Mouse (Mus musculus): Measurements from ENCODE around the gene Ganab.
"Not testable (repeated sequence)": the region's sequence is repeated elsewhere in the genome, so short reads cannot be mapped to it uniquely, and the experiment has no call there.

Gene Ganab

GRCm38 (mm10) chr19:8888511-8889385, 9.1 kb upstream of the Ganab start, which contains the start of the genes 1810009A15Rik and Gm49416:
Gene 1810009A15Rik (plus strand): TSS chr19:8888853.
Gene Gm49416 (plus strand): TSS chr19:8888926.
- peak; percentile 92 for ATAC-seq (ENCODE audit: low TSS enrichment)

DNA sequence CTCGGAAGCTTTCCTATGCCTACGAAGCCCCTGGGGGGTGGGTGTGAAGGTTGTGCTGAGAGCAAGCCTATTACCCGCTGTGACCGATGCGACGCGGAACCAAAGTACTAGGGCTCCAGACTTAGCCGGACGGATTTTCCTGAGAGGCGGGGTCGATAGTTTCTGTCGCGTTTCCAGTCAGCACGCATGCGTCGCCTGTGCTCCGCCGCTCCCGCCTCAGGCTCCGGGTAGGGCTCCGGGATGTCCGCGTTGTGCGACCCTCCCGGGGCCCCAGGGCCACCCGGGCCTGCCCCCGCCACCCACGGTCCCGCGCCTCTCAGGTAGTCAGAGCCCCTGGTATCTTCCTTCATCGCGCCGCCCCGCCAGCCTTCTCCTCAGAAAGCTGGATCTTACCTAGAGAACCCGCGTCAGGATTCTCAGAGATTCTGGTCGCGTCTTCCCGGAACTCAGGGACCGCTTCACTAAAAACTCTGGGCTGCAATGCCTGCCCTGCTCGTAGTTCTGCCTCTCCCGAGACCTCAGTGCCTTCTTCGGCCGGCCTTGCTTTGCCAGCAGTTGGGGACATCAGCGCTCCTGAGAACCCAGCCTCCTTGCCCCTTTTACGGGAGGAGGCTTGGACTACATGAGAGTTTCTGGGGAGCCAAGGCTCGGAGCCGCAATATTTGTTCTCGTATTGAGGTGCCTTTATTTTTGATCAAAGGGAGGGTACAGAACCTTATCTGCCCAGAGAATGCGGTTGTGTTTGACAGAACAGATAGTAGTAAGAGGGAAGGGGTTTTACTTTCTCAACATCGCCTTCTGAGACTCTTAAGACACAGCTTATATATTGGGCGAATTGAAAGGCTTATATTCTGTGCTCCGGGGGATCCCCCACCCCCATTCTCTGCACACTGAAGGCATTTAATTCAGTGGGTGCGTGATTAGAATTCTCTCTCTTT, 4.8 kb upstream of the Ganab start, which contains the start of gene Ints5:
Gene Ints5 (plus strand): TSS at position 177 of the 938 bp plus-strand sequence.
- peak; percentile 58 for ATAC-seq (ENCODE audit: low TSS enrichment)

- no peak for ATAC-seq (ENCODE audit: low TSS enrichment)
These were observed 2.4 kb upstream of the Ganab start for GRCm38 (mm10) chr19:8895397-8895960.

GRCm38 (mm10) chr19:8896231-8896630, 1.6 kb upstream of the Ganab start:
- ATAC-seq (ENCODE audit: low TSS enrichment), result not testable (repeated sequence)

DNA sequence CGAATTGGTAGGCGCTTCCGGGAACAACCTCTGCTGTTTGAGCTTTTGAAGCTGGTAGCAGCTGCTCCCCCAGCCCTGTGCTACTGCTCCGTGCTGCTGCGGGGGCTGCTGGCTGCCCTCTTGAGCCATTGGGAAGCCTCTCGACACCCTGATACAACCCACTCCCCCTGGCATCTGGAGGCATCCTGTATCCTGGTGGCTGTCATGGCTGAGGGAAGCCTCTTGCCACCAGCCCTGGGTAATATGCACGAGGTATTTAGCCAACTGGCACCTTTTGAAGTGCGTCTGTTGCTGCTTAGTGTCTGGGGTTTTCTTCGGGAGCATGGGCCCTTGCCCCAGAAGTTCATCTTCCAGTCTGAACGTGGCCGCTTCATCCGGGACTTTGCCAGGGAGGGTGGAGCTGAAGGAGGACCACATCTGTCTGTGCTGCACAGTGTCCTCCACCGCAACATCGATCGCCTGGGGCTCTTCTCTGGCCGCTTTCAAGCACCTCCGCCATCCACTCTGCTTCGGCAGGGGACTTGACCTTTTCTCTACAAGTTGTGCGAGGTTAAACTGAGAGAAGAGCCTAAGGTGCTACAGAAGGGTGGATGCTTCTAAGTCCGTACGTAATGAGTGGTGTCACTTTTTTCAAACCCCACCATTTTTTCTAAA, 533 bp upstream of the Ganab start:
- not testable (repeated sequence) for ATAC-seq (ENCODE audit: low TSS enrichment)

DNA sequence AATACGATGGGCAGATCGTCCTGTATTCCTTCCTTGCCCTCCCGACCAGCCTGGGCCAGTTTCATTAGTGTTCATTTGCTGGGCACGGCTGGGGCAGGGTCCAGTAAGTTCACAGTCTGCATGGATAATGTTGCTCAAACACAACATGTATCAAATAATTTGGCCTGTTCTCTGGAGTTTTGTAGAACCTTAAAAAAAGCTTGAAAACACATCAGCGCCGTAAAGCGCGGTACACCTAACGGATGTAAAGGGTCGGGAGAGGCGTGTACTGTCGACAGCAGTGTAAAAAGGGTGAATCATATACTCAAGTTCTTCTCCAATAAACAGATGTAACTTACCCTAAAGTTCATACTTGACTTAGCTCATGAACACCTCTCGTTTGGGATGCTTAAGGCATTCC, 705 bp downstream of the Ganab start:
- no peak for ATAC-seq (ENCODE audit: low TSS enrichment)

GRCm38 (mm10) chr19:8899079-8899478, 1.2 kb downstream of the Ganab start:
- ATAC-seq (ENCODE audit: low TSS enrichment), result no peak

DNA sequence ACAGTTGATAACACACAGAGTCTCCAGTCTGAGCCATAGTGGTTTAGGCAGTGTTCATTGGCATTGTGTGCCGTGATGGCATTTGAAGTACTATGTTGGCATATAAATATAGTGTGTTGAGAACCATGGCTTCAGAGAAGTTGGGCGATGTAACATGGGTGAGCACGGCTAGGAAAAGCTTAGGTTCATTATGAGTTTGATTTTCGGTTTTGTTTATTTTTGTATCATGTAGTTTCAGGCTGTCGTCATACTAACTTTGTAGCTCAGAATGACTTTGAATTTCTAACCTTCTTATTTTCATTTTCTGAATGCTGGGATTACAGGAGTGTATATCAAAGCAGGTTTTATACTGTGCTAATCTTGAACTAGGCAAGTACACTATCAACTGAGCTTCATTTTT, 5.5 kb downstream of the Ganab start:
- no peak for ATAC-seq (ENCODE audit: low TSS enrichment)

GRCm38 (mm10) chr19:8908531-8908930, 10.7 kb downstream of the Ganab start:
- no peak for ATAC-seq (ENCODE audit: low TSS enrichment)

GRCm38 (mm10) chr19:8911810-8912209, 13.9 kb downstream of the Ganab start:
- peak; percentile 65 for ATAC-seq (ENCODE audit: low TSS enrichment)

DNA sequence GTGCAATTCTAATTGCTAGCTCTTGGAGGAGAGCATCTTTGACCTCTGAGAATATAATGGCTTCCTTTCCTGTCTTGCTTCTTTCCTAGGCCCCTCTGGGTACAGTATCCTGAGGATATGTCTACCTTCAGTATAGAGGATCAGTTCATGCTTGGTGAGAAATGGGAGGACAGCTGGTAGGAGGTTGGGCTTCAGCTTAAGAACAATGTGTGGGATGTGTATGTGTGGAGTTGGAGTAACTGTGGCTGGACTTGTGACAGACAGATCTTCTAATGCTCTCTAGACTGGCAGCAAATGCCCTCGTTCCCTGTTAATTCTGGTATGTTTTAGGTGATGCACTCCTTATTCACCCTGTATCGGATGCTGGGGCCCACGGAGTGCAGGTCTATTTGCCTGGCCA, 16.3 kb downstream of the Ganab start:
- peak; percentile 86 for ATAC-seq (ENCODE audit: low TSS enrichment)

DNA sequence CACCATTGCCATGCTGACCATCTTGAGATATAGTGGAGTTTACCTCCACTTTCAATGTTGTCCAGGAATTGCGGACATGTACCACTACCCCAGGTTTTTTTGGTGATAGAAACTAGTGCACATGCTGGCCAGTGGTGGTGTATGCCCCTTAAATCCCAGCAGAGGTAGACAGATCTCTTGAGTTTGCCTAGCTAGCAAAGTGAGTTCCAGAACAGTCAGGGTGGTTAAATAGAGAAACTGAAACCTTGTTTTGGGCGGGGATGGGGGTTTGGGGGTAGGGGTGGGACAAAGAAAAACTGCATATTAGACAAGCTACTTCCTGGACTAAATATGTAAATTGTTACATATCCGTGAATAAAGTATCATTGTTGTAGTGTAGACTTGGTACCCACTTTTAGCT, 21.1 kb downstream of the Ganab start:
- ATAC-seq (ENCODE audit: low TSS enrichment), result no peak

DNA sequence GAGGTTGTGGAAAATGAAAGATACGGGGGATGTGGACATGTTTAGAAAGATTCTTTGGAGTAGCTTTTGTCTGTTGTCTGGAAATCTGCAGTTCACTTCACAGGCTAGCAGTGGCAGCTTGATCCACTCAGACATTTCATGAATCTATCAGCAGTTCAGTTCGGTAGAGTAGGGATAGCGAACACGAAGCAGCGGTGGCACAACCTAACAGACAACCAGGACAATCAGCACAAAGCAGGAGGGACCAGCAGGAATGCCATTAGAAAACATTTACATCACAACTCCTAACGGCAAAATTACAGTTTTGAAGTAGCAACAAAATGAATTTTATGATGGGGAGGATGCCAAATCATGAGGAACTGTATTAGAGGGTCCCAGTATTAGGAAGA, 21.8 kb downstream of the Ganab start:
- ATAC-seq (ENCODE audit: low TSS enrichment), result no peak

GRCm38 (mm10) chr19:8920073-8920736, 22.3 kb downstream of the Ganab start, which contains the start of gene B3gat3:
Gene B3gat3 (plus strand): TSS chr19:8920374.
- peak; percentile 98 for ATAC-seq (ENCODE audit: low TSS enrichment)

DNA sequence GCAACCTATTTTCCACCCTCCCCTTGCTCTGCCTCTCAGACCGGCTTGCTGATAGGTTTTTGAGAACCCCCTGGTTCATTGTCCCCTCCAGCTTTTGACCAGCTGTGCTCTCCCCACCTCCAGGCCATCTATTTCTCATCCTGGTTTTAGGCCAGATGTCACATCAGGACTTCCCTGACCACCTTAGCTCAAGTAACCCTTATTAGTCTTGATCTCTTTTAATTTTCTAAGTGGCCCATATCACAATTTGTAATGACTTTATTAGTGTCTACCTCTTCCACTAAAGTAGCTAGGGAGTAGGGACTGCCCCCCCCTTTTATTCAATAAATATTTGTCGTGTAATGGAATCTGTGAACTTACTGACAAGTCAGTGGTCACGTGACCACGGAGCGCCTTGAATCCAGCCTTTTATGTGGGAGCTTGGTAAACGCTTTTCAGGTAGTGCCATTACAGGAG, 23.0 kb downstream of the Ganab start:
- peak; percentile 14; the same call in 1 of the 2 replicates for ATAC-seq (ENCODE audit: low TSS enrichment)

DNA sequence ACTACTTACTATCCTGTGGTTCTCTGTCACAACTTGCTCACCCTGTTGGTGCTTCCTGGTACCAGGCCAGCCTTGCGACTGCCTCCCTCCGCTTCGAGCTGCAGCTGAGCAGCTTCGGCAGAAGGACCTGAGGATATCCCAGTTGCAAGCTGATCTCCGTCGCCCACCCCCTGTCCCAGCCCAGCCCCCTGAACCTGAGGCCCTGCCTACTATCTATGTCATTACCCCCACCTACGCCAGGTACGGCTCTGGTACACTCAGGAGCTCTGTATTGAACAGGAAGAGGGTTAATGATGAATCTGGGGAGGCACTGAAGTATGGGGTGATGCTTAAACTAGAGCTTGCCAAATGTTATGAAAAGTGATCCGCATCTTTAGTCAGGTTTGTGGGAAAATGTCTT, 23.9 kb downstream of the Ganab start:
- ATAC-seq (ENCODE audit: low TSS enrichment), result no peak

GRCm38 (mm10) chr19:8926766-8927165, 28.9 kb downstream of the Ganab start:
- ATAC-seq (ENCODE audit: low TSS enrichment), result peak; percentile 10; the same call in 1 of the 2 replicates

GRCm38 (mm10) chr19:8927891-8928525, 30.1 kb downstream of the Ganab start:
- ATAC-seq (ENCODE audit: low TSS enrichment), result peak; percentile 55; the same call in 1 of the 2 replicates

DNA sequence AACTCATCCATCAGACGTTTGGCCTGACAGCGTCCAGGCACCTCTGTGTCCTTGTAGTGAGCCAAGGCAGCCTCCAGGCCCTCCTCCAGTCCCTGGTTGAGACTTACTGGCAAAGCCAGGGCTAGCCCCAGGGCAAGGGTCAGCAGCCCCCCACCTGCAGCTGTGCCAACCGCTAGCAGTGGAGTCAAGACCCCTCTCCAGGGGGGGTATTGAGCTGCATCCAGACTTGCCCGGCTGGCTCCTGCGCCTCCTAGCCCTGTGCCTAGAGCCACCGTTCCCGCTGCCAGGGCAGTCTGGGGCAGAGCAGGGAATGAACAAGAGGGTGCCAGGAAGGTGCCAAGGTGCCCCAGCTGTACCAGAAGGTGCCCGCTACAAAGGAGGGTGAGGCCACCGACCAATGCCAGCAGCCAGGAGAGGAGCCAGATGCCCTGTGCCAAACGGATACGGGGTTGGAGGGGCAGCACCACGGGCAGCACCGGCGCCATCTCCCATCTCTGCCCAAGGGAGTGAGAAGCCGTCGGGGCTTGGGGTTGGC, 30.9 kb downstream of the Ganab start:
- ATAC-seq (ENCODE audit: low TSS enrichment), result no peak

All from frontal cortex, adult (tissue).